Mouse (Mus musculus) A20 (cell line): ENCODE measurements around the gene Xlr5a.
A peak's percentile ranks its signal among the peaks of the same experiment; 100 is the strongest.
"Not testable (repeated sequence)": the region's sequence is repeated elsewhere in the genome, so short reads cannot be mapped to it uniquely, and the experiment has no call there.

Experiments
- DNase-seq: peaks from one replicate; pipeline ENCODE4 v3.0.0-alpha.2; 2011; ENCODE audit warnings: low read depth, low spot score

Xlr5a gene

DNA sequence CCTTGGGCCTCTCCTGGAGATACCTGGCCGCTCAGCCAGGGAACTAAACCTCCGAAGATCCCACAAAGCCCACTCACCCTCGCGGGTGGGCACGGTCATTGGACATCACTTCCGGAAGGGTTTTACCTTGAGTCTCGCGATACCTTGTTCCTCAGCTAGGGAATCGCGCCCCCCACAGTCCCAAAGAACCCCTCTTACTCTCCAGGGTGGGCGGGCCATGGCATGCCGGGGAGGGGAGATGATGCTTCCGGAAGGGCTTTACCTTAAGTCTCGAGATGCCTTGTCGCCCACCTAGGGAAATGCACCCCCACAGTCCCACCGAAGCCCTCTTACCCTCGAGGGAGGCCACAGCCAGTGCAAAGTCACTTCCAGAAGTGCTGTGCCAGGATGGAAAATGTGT is at the start of gene Xlr5a, which contains the start of gene Xlr5c:
Gene Xlr5a, minus strand, starts transcription at position 101 of the 400 bp plus-strand sequence.
Gene Xlr5c, minus strand, starts transcription at position 101 of the 400 bp plus-strand sequence.
- not testable (repeated sequence) for DNase-seq

DNA sequence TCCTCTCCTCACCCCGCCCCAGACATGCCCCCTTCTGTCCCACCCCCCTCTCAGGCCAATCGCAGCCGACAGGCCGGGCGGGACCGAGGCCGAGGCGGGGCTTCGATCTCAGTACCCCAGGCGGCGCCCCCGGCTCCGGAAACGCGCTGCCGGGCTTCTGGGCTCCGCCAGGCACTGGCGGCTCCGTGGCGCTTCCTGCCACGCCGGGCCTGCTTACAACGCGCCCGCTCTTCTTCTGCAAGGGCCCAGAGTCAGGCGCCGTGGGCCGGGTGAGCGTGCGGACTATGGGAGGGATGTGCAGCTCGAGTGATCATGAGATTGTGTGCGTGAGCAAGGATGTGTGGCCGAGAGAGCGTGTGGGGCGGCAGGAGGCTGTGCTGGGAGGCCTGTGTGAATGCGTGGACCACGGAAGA is 49.7 kb upstream of the Xlr5a start, which contains the start of gene Zfp275:
Gene Zfp275, plus strand, starts transcription at position 139 of the 413 bp plus-strand sequence.
- peak; percentile 79 for DNase-seq

DNA sequence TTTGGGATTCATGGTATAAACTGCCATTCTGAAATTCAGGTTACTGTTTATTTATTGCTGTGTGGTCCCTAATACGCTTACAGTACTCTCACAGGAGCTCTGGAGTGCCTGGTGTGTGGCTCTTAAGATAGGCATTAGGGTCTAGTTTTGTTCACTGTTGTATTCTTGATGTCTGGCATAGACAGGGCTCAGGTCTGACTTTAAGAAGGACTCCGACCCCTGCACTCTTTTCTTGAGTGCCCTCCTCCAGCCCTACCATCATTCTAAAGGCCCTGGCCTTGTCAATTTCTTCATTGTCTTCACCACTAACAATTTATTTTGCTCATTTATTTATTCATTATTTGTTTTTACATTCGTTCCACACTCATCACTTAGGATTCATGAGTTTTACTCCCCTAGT is 49.3 kb upstream of the Xlr5a start:
- no peak for DNase-seq

GRCm38 (mm10) chrX:73341473-73341872 is 48.7 kb upstream of the Xlr5a start:
- no peak for DNase-seq

DNA sequence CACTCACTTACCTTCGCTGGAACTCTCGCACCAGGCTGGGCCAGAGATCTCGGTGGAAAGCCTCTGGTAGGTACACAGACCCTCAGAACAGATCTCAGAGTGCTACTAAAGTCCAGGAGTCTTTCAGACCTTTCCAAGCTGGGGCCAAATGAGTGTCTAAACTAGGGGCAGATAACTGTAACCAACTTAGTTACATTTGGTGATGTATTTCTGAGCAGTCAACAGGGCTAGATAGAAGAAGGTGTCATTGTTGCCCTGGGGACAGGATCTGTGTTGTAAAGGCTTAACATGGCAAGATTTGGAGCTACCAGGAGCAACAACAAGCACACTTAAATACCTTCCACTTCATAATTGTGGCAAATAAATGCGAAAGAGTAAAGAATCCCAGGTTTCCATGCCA is 44.0 kb upstream of the Xlr5a start, which contains the start of gene Gm45015:
Gene Gm45015, minus strand, starts transcription at position 101 of the 400 bp plus-strand sequence.
- DNase-seq, result no peak

- DNase-seq, result no peak
Measured at GRCm38 (mm10) chrX:73333548-73333947, 40.8 kb upstream of the Xlr5a start.

DNA sequence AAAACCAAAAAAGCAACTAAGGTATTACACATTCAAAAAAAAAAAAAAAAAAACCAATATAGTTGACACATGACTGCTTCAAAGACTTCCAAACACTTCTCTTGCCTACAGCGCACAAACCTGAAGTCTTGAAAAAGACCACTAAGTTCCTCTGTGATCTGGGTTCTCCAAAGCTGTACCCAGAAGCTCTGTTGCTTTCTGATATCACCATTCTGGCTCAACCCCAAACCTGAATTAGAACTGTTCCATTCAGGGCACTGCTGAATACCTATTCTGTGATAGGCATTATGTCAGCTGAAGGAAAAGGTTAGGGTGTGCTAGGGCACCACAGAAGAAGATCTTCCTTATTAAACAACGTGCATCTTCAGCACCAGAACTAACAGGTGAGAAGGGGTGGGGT is 34.4 kb upstream of the Xlr5a start:
- no peak for DNase-seq

GRCm38 (mm10) chrX:73321029-73321428 is 28.3 kb upstream of the Xlr5a start:
- no peak for DNase-seq

- DNase-seq, result peak; percentile 43
Measured at GRCm38 (mm10) chrX:73312522-73312921, 19.7 kb upstream of the Xlr5a start.

DNA sequence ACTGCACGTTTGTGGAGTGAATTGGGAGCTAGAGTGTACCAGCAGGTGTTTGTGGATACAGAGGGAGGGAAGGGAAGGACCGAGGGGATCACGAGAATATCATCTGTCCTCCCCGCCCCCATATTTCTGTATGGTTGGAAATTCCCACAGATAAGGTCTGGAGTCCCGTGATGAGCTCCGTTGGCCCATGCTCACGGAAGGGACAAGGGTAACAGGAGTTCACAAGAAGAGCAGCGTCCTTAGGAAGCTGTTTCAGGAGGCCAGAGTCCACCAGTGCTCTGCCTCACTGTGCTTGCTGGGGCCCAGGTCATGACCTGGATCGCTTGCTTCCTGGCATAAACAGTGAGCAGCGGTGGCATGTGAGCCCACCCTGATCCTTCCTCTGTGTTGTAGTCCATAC is 3.0 kb upstream of the Xlr5a start:
- DNase-seq, result not testable (repeated sequence)

DNA sequence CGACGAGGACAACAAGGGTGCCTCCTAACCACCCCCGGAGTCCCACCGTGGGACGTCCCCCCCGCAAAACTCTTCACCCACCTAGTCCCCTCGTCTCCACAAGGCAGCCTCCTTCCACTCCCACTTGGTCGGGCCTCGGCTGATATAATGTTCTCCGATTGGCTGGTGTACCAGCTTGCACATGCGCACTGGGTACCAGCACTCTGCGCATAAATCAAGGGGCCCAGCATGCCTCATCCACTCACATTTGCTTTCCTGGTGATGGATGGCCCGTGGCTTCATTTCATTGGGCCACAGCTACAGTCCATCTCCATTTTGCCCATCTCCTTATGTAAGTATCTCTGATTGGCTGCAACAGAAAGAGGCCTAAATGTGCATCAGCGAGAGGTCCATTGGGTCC is 27.5 kb downstream of the Xlr5a start, which contains the start of gene Xlr3c:
Gene Xlr3c, minus strand, starts transcription at position 121 of the 400 bp plus-strand sequence.
- DNase-seq, result not testable (repeated sequence)

GRCm38 (mm10) chrX:73262428-73262827 is 30.3 kb downstream of the Xlr5a start:
- DNase-seq, result not testable (repeated sequence)

DNA sequence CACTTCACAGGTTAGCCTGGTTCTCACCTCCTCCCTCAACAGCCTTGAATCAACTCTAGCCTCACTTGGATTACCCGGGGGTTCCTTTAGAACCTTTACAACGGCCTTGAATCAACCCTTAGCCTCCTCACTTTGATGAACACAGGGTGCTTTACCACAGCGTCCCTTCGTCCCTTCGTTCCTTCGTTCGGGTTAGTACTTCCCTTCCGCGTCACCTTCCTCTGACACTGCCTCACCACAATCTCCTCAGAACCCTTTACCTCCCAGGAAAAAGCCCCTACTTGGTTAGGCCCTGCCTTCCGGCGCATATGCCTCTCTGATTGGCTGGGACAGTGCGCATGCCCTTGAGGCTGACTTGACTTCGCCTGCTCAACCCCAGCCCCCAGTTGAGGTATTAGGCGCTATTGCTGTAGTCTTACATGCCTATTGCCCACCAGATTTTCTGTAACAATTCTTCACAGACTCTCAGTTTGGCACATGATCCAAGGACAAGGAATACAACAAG is 49.9 kb downstream of the Xlr5a start, which contains the start of gene Xlr4c:
Gene Xlr4c, minus strand, starts transcription at position 310 of the 505 bp plus-strand sequence.
- not testable (repeated sequence) for DNase-seq

DNA sequence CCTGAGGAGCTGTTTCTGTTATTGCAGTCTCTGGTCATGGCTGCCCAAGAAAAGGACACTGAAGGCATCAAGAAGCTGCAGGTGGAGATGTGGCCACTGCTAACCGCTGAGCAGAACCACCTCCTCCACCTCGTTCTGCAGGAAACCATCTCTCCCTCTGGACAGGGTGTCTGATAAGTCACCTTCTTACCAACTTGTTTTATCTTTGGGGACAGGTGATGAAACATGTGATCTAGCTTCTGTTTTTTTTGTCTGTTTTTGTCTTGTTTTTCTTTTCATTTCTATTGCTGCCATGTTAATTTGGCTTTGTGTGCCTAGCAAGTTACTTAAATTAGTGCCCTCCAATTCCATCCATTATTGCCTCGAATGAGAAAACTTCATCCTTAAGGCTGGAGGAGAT is 63.5 kb downstream of the Xlr5a start:
- no peak for DNase-seq

DNA sequence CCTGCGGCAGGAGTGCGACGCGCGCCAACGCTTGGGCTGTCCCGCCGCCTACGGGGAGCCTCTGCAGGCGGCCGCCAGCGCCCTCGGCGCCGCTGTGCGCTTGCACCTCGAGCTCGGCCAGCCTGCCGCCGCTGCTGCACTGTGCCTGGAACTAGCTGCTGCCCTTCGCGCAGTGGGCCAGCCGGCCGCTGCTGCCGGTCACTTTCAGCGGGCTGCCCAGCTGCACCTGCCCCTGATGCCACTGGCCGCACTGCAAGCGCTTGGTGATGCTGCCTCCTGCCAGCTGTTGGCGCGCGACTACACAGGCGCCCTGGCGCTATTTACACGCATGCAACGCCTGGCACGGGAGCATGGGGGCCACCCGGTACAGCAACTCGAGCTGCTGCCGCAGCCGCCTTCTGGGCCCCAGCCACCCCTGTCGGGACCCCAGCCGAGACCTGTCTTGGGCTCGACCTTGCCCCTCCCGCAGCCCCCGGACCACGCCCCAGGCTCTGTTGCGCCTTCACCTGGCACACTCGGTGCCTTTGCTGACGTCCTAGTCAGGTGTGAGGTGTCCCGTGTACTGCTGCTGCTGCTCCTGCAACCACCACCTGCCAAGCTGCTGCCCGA is 64.1 kb downstream of the Xlr5a start:
- DNase-seq, result peak; percentile 79

DNA sequence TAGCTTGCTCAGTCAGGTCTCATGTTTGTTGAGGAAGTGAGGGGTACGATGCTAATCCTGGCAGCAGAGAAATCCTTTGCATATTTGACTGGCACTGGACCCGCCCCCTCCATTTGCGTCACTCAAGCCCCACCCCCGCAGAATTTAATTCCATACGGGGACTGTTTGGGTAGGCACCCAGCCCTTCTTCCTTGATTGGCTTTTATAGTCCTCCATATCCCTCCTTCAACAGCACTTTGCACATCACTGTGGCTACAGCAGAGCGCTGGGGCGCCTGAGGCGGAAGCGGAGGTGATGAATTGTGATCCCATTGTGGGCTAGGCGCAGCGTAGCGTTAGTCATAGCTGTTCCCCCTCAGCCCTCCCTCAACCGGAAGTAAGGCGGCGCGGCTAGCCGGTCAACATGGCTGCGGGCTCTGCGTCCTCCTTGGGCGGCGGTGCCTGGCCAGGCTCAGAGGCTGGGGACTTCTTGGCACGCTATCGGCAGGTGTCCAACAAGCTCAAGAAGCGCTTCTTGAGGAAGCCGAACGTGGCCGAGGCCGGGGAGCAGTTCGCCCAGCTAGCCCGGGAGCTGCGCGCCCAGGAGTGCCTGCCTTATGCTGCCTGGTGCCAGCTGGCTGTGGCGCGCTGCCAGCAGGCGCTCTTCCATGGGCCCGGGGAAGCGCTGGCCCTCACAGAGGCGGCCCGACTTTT is 64.7 kb downstream of the Xlr5a start, which contains the start of gene F8a:
Gene F8a, plus strand, starts transcription at position 378 of the 692 bp plus-strand sequence.
- peak; percentile 87 for DNase-seq

DNA sequence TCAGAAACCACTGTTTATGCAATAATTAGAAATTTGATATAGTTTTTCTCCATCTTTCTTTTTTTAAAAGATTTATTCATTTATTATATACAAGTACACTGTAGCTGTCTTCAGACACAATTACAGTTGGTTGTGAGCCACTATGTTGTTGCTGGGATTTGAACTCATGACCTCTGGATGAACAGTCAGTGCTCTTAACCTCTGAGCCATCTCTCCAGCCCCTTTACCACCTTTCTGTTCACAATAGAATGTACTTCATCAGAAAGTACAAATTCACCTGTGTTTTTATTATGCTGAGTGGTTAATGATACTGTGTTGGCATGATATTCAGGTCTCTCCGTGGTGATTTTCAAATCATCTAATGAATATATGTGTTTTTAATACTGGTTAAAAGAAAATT is 67.4 kb downstream of the Xlr5a start:
- DNase-seq, result no peak

DNA sequence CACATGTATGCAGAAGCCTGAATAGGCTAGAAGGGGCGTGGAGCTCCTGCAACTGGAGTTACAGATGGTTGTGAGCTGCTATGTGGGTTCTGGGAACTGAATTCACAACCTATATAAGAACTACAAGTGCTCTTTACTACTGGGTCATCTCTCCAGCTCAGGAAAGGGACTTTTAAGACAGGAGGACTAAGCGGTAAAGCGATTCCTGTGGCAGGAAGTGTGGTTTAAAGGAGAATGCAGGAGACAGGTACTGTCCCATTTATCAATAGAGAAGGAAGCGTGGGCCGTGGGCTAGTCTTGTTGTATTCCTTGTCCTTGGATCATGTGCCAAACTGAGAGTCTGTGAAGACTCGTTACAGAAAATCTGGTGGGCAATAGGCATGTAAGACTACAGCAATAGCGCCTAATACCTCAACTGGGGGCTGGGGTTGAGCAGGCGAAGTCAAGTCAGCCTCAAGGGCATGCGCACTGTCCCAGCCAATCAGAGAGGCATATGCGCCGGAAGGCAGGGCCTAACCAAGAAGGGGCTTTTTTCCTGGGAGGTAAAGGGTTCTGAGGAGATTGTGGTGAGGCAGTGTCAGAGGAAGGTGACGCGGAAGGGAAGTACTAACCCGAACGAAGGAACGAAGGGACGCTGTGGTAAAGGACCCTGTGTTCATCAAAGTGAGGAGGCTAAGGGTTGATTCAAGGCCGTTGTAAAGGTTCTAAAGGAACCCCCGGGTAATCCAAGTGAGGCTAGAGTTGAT is 78.8 kb downstream of the Xlr5a start, which contains the start of gene Xlr4b:
Gene Xlr4b, plus strand, starts transcription at position 515 of the 746 bp plus-strand sequence.
- not testable (repeated sequence) for DNase-seq

- not testable (repeated sequence) for DNase-seq
Measured at GRCm38 (mm10) chrX:73191934-73192333, 100.8 kb downstream of the Xlr5a start, which contains the start of gene Xlr3b. TSS of gene Xlr3b (plus strand) at chrX:73192207.

DNA sequence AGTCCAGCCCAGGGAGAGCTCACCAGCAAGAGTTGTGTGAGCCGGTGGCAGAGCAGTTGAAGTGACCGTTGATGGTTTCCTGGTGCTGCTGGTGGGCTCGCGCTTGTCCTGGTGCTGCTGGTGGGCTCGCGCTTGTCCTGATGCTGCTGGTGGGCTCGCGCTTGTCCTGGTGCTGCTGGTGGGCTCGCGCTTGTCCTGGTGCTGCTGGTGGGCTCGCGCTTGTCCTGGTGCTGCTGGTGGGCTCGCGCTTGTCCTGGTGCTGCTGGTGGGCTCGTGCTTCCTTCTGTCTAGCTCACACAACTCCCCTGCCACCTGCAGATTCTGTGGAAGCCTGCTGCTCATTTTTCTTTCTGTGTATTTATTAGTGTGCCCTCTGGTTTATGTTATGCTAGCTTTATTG is 115.9 kb downstream of the Xlr5a start, which contains the start of gene Spin2d:
Gene Spin2d, minus strand, starts transcription at position 101 of the 400 bp plus-strand sequence.
- not testable (repeated sequence) for DNase-seq

- not testable (repeated sequence) for DNase-seq
Measured at GRCm38 (mm10) chrX:73149350-73149749, 143.4 kb downstream of the Xlr5a start, which contains the start of gene DXBay18. TSS of gene DXBay18 (minus strand) at chrX:73149450.
